Mouse (Mus musculus): ENCODE results near the gene Rc3h1. TPM values are rescaled to one million over a fixed set of nuclear protein-coding genes. Genes with fewer than 3 reads are reported as not detected.

The Rc3h1 gene
- polyA plus RNA-seq, 2 experiments = 7.9 TPM

- Histone ChIP-seq H3K9ac (ENCODE audit: low read depth, low read length, severe bottlenecking) (no peak overlapping the region), H3K27me3 (ENCODE audit: control insufficient read depth, insufficient read depth, low read length) (no peaks in the 10 kb centered on the region), H3K27ac (replicated peaks; ENCODE audit: low read depth, low read length) (no peak overlapping the region), H3K4me2 (replicated peaks; ENCODE audit: low read depth, low read length, severe bottlenecking) (no peak overlapping the region), H3K4me3 (replicated peaks; ENCODE audit: low read length) (no peak overlapping the region), H3K36me3 (ENCODE audit: control insufficient read depth, insufficient read depth, low read length) (no peaks in the 10 kb centered on the region), H3K9me3 (ENCODE audit: control insufficient read depth, low read length) (no peaks in the 10 kb centered on the region), H3K4me1 (ENCODE audit: control insufficient read depth, insufficient read depth, low read length) (peaks cover 8% of the 10 kb centered on the region)
- no peak for ATAC-seq (ENCODE audit: low FRiP score, low read depth)
- WGBS = 93% methylated on average over 1 of the region's 1 CpGs
- no peak for TF ChIP-seq POLR2A (IDR thresholded peaks at IDR 0.05; ENCODE audit: borderline replicate concordance, extremely low read depth, insufficient read depth, insufficient read length)
- DNase-seq (ENCODE audit: low spot score) = no peak
Measured at GRCm38 (mm10) chr1:160910812-160911211, 4.6 kb downstream of the Rc3h1 start.

- no peak for DNase-seq (ENCODE audit: low spot score)
- no peaks in the 10 kb centered on the region for H3K27me3 ChIP-seq (ENCODE audit: control insufficient read depth, insufficient read depth, low read length)
- H3K9me3 ChIP-seq (ENCODE audit: control insufficient read depth, low read length) = no peaks in the 10 kb centered on the region
- H3K9ac ChIP-seq (ENCODE audit: low read depth, low read length, severe bottlenecking) = no peak overlapping the region
- H3K4me3 ChIP-seq (replicated peaks; ENCODE audit: low read length) = no peak overlapping the region
- H3K27ac ChIP-seq (replicated peaks; ENCODE audit: low read depth, low read length) = no peak overlapping the region
- no peaks in the 10 kb centered on the region for H3K36me3 ChIP-seq (ENCODE audit: control insufficient read depth, insufficient read depth, low read length)
- no peak for TF ChIP-seq POLR2A (IDR thresholded peaks at IDR 0.05; ENCODE audit: borderline replicate concordance, extremely low read depth, insufficient read depth, insufficient read length)
- H3K4me1 ChIP-seq (ENCODE audit: control insufficient read depth, insufficient read depth, low read length) = no peaks in the 10 kb centered on the region
- 96% methylated on average over 1 of the region's 1 CpGs for WGBS
- no peak overlapping the region for H3K4me2 ChIP-seq (replicated peaks; ENCODE audit: low read depth, low read length, severe bottlenecking)
- ATAC-seq (ENCODE audit: low FRiP score, low read depth) = no peak
Measured at GRCm38 (mm10) chr1:160919383-160919782, 13.2 kb downstream of the Rc3h1 start.

DNA sequence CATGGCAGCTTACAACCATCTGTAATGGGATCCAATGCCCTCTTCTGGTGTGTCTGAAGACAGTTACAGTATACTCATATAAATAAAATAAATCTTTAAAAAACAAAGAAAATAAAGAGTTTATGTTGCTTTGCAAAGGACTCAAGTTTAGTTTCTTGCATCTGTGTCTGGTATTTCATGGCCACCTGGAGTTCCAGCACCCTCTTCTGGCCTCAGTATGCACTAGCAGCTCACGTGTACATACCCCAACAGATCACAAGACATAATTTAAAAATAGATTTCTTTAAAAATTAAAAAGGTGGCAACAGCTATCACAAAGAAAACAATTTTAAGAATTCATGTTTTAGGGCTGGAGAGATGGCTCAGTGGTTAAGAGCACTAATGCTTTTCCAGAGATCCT lies 15.7 kb downstream of the Rc3h1 start:
- no peak for DNase-seq (ENCODE audit: low spot score)
- H3K4me2 ChIP-seq (replicated peaks; ENCODE audit: low read depth, low read length, severe bottlenecking) = no peak overlapping the region
- H3K27me3 ChIP-seq (ENCODE audit: control insufficient read depth, insufficient read depth, low read length) = no peaks in the 10 kb centered on the region
- TF ChIP-seq POLR2A (IDR thresholded peaks at IDR 0.05; ENCODE audit: borderline replicate concordance, extremely low read depth, insufficient read depth, insufficient read length) = no peak
- H3K4me1 ChIP-seq (ENCODE audit: control insufficient read depth, insufficient read depth, low read length) = no peaks in the 10 kb centered on the region
- H3K4me3 ChIP-seq (replicated peaks; ENCODE audit: low read length) = no peak overlapping the region
- WGBS = 97% methylated on average over 1 of the region's 1 CpGs
- no peak overlapping the region for H3K27ac ChIP-seq (replicated peaks; ENCODE audit: low read depth, low read length)
- no peak for ATAC-seq (ENCODE audit: low FRiP score, low read depth)
- H3K9me3 ChIP-seq (ENCODE audit: control insufficient read depth, low read length) = no peaks in the 10 kb centered on the region
- H3K9ac ChIP-seq (ENCODE audit: low read depth, low read length, severe bottlenecking) = no peak overlapping the region
- H3K36me3 ChIP-seq (ENCODE audit: control insufficient read depth, insufficient read depth, low read length) = no peaks in the 10 kb centered on the region

- H3K36me3 ChIP-seq (ENCODE audit: control insufficient read depth, insufficient read depth, low read length) = peaks cover 23% of the 10 kb centered on the region
- no peak for ATAC-seq (ENCODE audit: low FRiP score, low read depth)
- H3K9me3 ChIP-seq (ENCODE audit: control insufficient read depth, low read length) = no peaks in the 10 kb centered on the region
- DNase-seq (ENCODE audit: low spot score) = no peak
- H3K4me3 ChIP-seq (replicated peaks; ENCODE audit: low read length) = no peak overlapping the region
- no peaks in the 10 kb centered on the region for H3K27me3 ChIP-seq (ENCODE audit: control insufficient read depth, insufficient read depth, low read length)
- H3K4me1 ChIP-seq (ENCODE audit: control insufficient read depth, insufficient read depth, low read length) = no peaks in the 10 kb centered on the region
- no peak overlapping the region for H3K4me2 ChIP-seq (replicated peaks; ENCODE audit: low read depth, low read length, severe bottlenecking)
- TF ChIP-seq POLR2A (IDR thresholded peaks at IDR 0.05; ENCODE audit: borderline replicate concordance, extremely low read depth, insufficient read depth, insufficient read length) = no peak
- no peak overlapping the region for H3K27ac ChIP-seq (replicated peaks; ENCODE audit: low read depth, low read length)
- no peak overlapping the region for H3K9ac ChIP-seq (ENCODE audit: low read depth, low read length, severe bottlenecking)
Measured at GRCm38 (mm10) chr1:160931320-160931719, 25.1 kb downstream of the Rc3h1 start.

GRCm38 (mm10) chr1:160933896-160934482 lies 27.8 kb downstream of the Rc3h1 start:
- H3K27me3 ChIP-seq (ENCODE audit: control insufficient read depth, insufficient read depth, low read length) = no peaks in the 10 kb centered on the region
- no peaks in the 10 kb centered on the region for H3K4me1 ChIP-seq (ENCODE audit: control insufficient read depth, insufficient read depth, low read length)
- ATAC-seq (ENCODE audit: low FRiP score, low read depth) (no peak), DNase-seq (ENCODE audit: low spot score) (peak; percentile 63)
- no peak overlapping the region for H3K4me2 ChIP-seq (replicated peaks; ENCODE audit: low read depth, low read length, severe bottlenecking)
- H3K9me3 ChIP-seq (ENCODE audit: control insufficient read depth, low read length) = no peaks in the 10 kb centered on the region
- 59% methylated on average over 4 of the region's 4 CpGs for WGBS
- H3K27ac ChIP-seq (replicated peaks; ENCODE audit: low read depth, low read length) = no peak overlapping the region
- no peak for TF ChIP-seq POLR2A (IDR thresholded peaks at IDR 0.05; ENCODE audit: borderline replicate concordance, extremely low read depth, insufficient read depth, insufficient read length)
- H3K36me3 ChIP-seq (ENCODE audit: control insufficient read depth, insufficient read depth, low read length) = peaks cover 37% of the 10 kb centered on the region
- no peak overlapping the region for H3K9ac ChIP-seq (ENCODE audit: low read depth, low read length, severe bottlenecking)
- no peak overlapping the region for H3K4me3 ChIP-seq (replicated peaks; ENCODE audit: low read length)

DNA sequence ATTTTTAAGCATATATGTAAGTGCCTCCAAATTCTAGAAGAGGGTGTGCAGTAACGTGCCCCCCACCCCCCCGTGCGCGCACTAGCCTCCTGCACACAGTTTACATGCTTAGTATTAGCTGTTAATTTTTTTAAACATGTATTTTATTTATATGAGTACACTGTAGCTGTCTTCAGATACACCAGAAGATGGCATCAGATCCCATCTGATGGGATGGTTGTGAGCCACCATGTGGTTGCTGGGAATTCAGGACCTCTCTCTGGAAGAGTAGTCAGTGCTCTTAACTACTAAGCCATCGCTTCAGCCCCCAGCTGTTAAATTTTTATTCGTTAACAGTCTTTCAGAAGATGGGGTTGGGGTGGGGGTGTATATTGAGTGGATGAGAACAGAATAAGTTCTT lies 29.3 kb downstream of the Rc3h1 start:
- no peak for DNase-seq (ENCODE audit: low spot score)
- no peaks in the 10 kb centered on the region for H3K9me3 ChIP-seq (ENCODE audit: control insufficient read depth, low read length)
- peaks cover 44% of the 10 kb centered on the region for H3K36me3 ChIP-seq (ENCODE audit: control insufficient read depth, insufficient read depth, low read length)
- H3K4me3 ChIP-seq (replicated peaks; ENCODE audit: low read length) = no peak overlapping the region
- WGBS = 89% methylated on average over 6 of the region's 6 CpGs
- H3K27ac ChIP-seq (replicated peaks; ENCODE audit: low read depth, low read length) = no peak overlapping the region
- H3K9ac ChIP-seq (ENCODE audit: low read depth, low read length, severe bottlenecking) = no peak overlapping the region
- TF ChIP-seq POLR2A (IDR thresholded peaks at IDR 0.05; ENCODE audit: borderline replicate concordance, extremely low read depth, insufficient read depth, insufficient read length) = no peak
- H3K4me1 ChIP-seq (ENCODE audit: control insufficient read depth, insufficient read depth, low read length) = no peaks in the 10 kb centered on the region
- no peaks in the 10 kb centered on the region for H3K27me3 ChIP-seq (ENCODE audit: control insufficient read depth, insufficient read depth, low read length)
- no peak for ATAC-seq (ENCODE audit: low FRiP score, low read depth)
- H3K4me2 ChIP-seq (replicated peaks; ENCODE audit: low read depth, low read length, severe bottlenecking) = no peak overlapping the region

Measured in limb, embryonic 14.5 days (tissue).